Mouse (Mus musculus): ENCODE data around the gene Fcna. TPM values are rescaled to one million over a fixed set of nuclear protein-coding genes. Genes with fewer than 3 reads are reported as not detected.

Gene Fcna
- total and polyA plus RNA-seq, 2 experiments from 2014 or later: 5.1 to 5.7 TPM

DNA sequence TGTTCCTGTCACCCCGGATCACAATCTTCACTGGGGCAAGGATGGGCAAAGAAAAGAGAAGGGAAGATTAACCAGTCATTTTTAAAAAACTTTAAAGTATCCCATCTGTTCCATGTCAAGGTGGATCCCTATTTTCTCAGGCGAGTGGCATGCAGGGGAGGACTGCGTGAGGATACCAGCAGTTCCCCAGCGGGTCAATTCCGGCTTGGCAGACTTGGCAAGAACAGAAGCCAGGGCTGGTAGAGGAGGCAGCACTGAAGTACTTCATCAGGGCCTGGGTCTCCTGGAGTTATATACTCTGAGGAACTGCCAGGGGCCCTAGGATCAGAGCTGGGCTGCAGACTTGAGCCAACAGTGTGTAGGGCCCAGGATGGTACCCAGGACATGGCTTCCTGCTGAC is 25.3 kb downstream of the Fcna start:
- DNase-seq (ENCODE audit: low spot score): no peak
- Histone ChIP-seq H3K4me3 (ENCODE audit: low read depth, low read length) (no peak overlapping the region), H3K27ac (ENCODE audit: low read depth, low read length) (no peak overlapping the region), H3K9me3 (ENCODE audit: low read length) (no peaks in the 10 kb centered on the region), H3K9ac (replicated peaks; ENCODE audit: low read length, poor library complexity, severe bottlenecking) (no peak overlapping the region), H3K36me3 (ENCODE audit: insufficient read depth, low read length) (peaks cover 48% of the 10 kb centered on the region), H3K27me3 (ENCODE audit: insufficient read depth, low read length) (no peaks in the 10 kb centered on the region), H3K4me1 (ENCODE audit: insufficient read depth, low read length) (peaks cover 3% of the 10 kb centered on the region), H3K4me2 (ENCODE audit: low read depth, low read length, poor library complexity, severe bottlenecking) (no peak overlapping the region)
- no peak for ATAC-seq (ENCODE audit: low FRiP score)
- WGBS: 97% methylated on average over 5 of the region's 5 CpGs
- no peak for TF ChIP-seq CTCF (IDR thresholded peaks at IDR 0.05)

DNA sequence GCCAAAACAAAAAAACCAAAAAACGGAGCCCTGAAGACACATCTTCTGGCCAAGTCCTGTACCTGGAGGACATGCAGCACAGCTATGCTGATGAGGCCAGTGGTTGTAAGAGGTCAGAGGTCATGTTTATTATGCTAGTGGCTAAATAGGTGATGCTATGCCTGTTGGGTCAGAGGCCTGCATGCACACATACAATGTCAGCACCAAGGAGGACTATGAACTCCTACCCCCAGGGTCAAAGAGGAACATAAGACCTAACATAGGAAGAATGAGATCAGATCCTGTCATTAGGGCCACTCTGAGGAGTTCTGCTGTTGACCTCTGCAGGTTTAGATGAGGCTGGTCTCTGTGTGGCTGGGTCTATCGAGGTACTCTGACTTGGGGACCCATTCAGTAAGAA is 27.8 kb downstream of the Fcna start:
- ATAC-seq (ENCODE audit: low FRiP score) (no peak), DNase-seq (ENCODE audit: low spot score) (no peak)
- H3K9ac ChIP-seq (replicated peaks; ENCODE audit: low read length, poor library complexity, severe bottlenecking): no peak overlapping the region
- H3K4me1 ChIP-seq (ENCODE audit: insufficient read depth, low read length): no peaks in the 10 kb centered on the region
- peaks cover 71% of the 10 kb centered on the region for H3K36me3 ChIP-seq (ENCODE audit: insufficient read depth, low read length)
- no peak for TF ChIP-seq CTCF (IDR thresholded peaks at IDR 0.05)
- 91% methylated on average over 2 of the region's 2 CpGs for WGBS
- H3K27ac ChIP-seq (ENCODE audit: low read depth, low read length): no peak overlapping the region
- no peak overlapping the region for H3K4me2 ChIP-seq (ENCODE audit: low read depth, low read length, poor library complexity, severe bottlenecking)
- no peaks in the 10 kb centered on the region for H3K27me3 ChIP-seq (ENCODE audit: insufficient read depth, low read length)
- H3K4me3 ChIP-seq (ENCODE audit: low read depth, low read length): no peak overlapping the region
- H3K9me3 ChIP-seq (ENCODE audit: low read length): no peaks in the 10 kb centered on the region

GRCm38 (mm10) chr2:25598749-25599148 is 29.1 kb downstream of the Fcna start:
- Histone ChIP-seq H3K4me2 (ENCODE audit: low read depth, low read length, poor library complexity, severe bottlenecking) (no peak overlapping the region), H3K9ac (replicated peaks; ENCODE audit: low read length, poor library complexity, severe bottlenecking) (no peak overlapping the region), H3K36me3 (ENCODE audit: insufficient read depth, low read length) (peaks cover 79% of the 10 kb centered on the region), H3K4me3 (ENCODE audit: low read depth, low read length) (no peak overlapping the region), H3K27me3 (ENCODE audit: insufficient read depth, low read length) (no peaks in the 10 kb centered on the region), H3K27ac (ENCODE audit: low read depth, low read length) (no peak overlapping the region), H3K9me3 (ENCODE audit: low read length) (no peaks in the 10 kb centered on the region), H3K4me1 (ENCODE audit: insufficient read depth, low read length) (no peaks in the 10 kb centered on the region)
- WGBS: 91% methylated on average over 1 of the region's 1 CpGs
- no peak for ATAC-seq (ENCODE audit: low FRiP score)
- no peak for DNase-seq (ENCODE audit: low spot score)
- TF ChIP-seq CTCF (IDR thresholded peaks at IDR 0.05): no peak

- TF ChIP-seq CTCF (IDR thresholded peaks at IDR 0.05): no peak
- H3K9me3 ChIP-seq (ENCODE audit: low read length): no peaks in the 10 kb centered on the region
- DNase-seq (ENCODE audit: low spot score) (no peak), ATAC-seq (ENCODE audit: low FRiP score) (no peak)
- no peaks in the 10 kb centered on the region for H3K4me1 ChIP-seq (ENCODE audit: insufficient read depth, low read length)
- no peak overlapping the region for H3K9ac ChIP-seq (replicated peaks; ENCODE audit: low read length, poor library complexity, severe bottlenecking)
- H3K4me2 ChIP-seq (ENCODE audit: low read depth, low read length, poor library complexity, severe bottlenecking): no peak overlapping the region
- H3K27me3 ChIP-seq (ENCODE audit: insufficient read depth, low read length): no peaks in the 10 kb centered on the region
- H3K4me3 ChIP-seq (ENCODE audit: low read depth, low read length): no peak overlapping the region
- H3K27ac ChIP-seq (ENCODE audit: low read depth, low read length): no peak overlapping the region
- 93% methylated on average over 5 of the region's 5 CpGs for WGBS
- peaks cover 86% of the 10 kb centered on the region for H3K36me3 ChIP-seq (ENCODE audit: insufficient read depth, low read length)
Observed at GRCm38 (mm10) chr2:25596765-25597510, 30.9 kb downstream of the Fcna start.

- DNase-seq (ENCODE audit: low spot score): no peak
- WGBS: 85% methylated on average over 2 of the region's 2 CpGs
- peaks cover 64% of the 10 kb centered on the region for H3K36me3 ChIP-seq (ENCODE audit: insufficient read depth, low read length)
Observed at GRCm38 (mm10) chr2:25591863-25592262, 36.0 kb downstream of the Fcna start.

GRCm38 (mm10) chr2:25588227-25588907 is 39.5 kb downstream of the Fcna start:
- no peak for TF ChIP-seq CTCF (IDR thresholded peaks at IDR 0.05)
- peaks cover 60% of the 10 kb centered on the region for H3K36me3 ChIP-seq (ENCODE audit: insufficient read depth, low read length)
- H3K4me2 ChIP-seq (ENCODE audit: low read depth, low read length, poor library complexity, severe bottlenecking): no peak overlapping the region
- H3K9ac ChIP-seq (replicated peaks; ENCODE audit: low read length, poor library complexity, severe bottlenecking): no peak overlapping the region
- H3K27ac ChIP-seq (ENCODE audit: low read depth, low read length): no peak overlapping the region
- no peaks in the 10 kb centered on the region for H3K9me3 ChIP-seq (ENCODE audit: low read length)
- no peak overlapping the region for H3K4me3 ChIP-seq (ENCODE audit: low read depth, low read length)
- 95% methylated on average over 8 of the region's 8 CpGs for WGBS
- H3K27me3 ChIP-seq (ENCODE audit: insufficient read depth, low read length): no peaks in the 10 kb centered on the region
- no peaks in the 10 kb centered on the region for H3K4me1 ChIP-seq (ENCODE audit: insufficient read depth, low read length)
- ATAC-seq (ENCODE audit: low FRiP score) (no peak), DNase-seq (ENCODE audit: low spot score) (no peak)

More at GRCm38 (mm10) chr2:25591863-25592262, 36.0 kb downstream of the Fcna start:
- Histone ChIP-seq H3K4me3 (ENCODE audit: low read depth, low read length) (no peak overlapping the region), H3K27ac (ENCODE audit: low read depth, low read length) (no peak overlapping the region), H3K4me1 (ENCODE audit: insufficient read depth, low read length) (no peaks in the 10 kb centered on the region), H3K27me3 (ENCODE audit: insufficient read depth, low read length) (no peaks in the 10 kb centered on the region), H3K9ac (replicated peaks; ENCODE audit: low read length, poor library complexity, severe bottlenecking) (no peak overlapping the region), H3K4me2 (ENCODE audit: low read depth, low read length, poor library complexity, severe bottlenecking) (no peak overlapping the region), H3K9me3 (ENCODE audit: low read length) (no peaks in the 10 kb centered on the region)
- no peak for ATAC-seq (ENCODE audit: low FRiP score)
- peak; percentile 52 for TF ChIP-seq CTCF (IDR thresholded peaks at IDR 0.05)
